Mouse (Mus musculus) liver, embryonic 11.5 days (tissue): ENCODE results near the gene Sprtn. TPM values are rescaled to one million over a fixed set of nuclear protein-coding genes. Genes with fewer than 3 reads are reported as not detected.

ENCODE experiments used
- polyA plus RNA-seq: library from polyadenylated mRNA; unstranded; fragments of >200 nt; fragmentation: Nextera tagmentation; extraction: Ambion mirVana; gene quantifications from 2 replicates; pipeline ENCODE4 v1.2.1, GENCODE M21; 2014

Sprtn gene
- polyA plus RNA-seq, 1 experiment from 2014 or later, result 11.5 TPM

Other genes with a start within 250 kb of the Sprtn start
- gene 2310022B05Rik, start 234.5 kb upstream of the Sprtn start, polyA plus RNA-seq, result 16.3 and 17.5 TPM in 2 replicates
- gene Ttc13, start 175.9 kb upstream of the Sprtn start, polyA plus RNA-seq, result 49.8 and 51.9 TPM in 2 replicates
- 17.9 and 23.3 TPM in 2 replicates for gene Arv1, start 175.7 kb upstream of the Sprtn start, polyA plus RNA-seq
- 3.6 and 3.8 TPM in 2 replicates for gene Fam89a, start 146.1 kb upstream of the Sprtn start, polyA plus RNA-seq
- 0.05 TPM in 1 of 2 replicates, not detected in the other for gene Trim67, start 104.8 kb upstream of the Sprtn start, polyA plus RNA-seq
- gene Gnpat, start 34.9 kb upstream of the Sprtn start, polyA plus RNA-seq, result 107 and 109 TPM in 2 replicates
- gene 2810004N23Rik, start 34.8 kb upstream of the Sprtn start, polyA plus RNA-seq, result 65.7 and 71.5 TPM in 2 replicates
- gene Exoc8, start 181 bp upstream of the Sprtn start, polyA plus RNA-seq, result 9.1 and 9.7 TPM in 2 replicates
- 8.4 and 10.0 TPM in 2 replicates for gene Egln1, start 51.4 kb downstream of the Sprtn start, polyA plus RNA-seq
- 113 and 115 TPM in 2 replicates for gene Tsnax, start 115.1 kb downstream of the Sprtn start, polyA plus RNA-seq
- gene Disc1, start 156.3 kb downstream of the Sprtn start, polyA plus RNA-seq, result 0.82 and 1.2 TPM in 2 replicates